Mouse (Mus musculus) hindbrain, embryonic 15.5 days (tissue): ENCODE measurements around the gene C530008M17Rik. TPM values are rescaled to one million over a fixed set of nuclear protein-coding genes. Genes with fewer than 3 reads are reported as not detected.
A peak's percentile ranks its signal among the peaks of the same experiment; 100 is the strongest.
"Not testable (repeated sequence)": the region's sequence is repeated elsewhere in the genome, so short reads cannot be mapped to it uniquely, and the experiment has no call there.

Experiments used
- ATAC-seq: fragments of 200-750 bp; cut with Nextera tagmentation; 2 replicates; pipeline ENCODE4 v1.8.0; 2017; ENCODE audit warnings: low read depth, moderate number of reproducible peaks, moderate TSS enrichment; ENCODE audit not compliant: low FRiP score
- H3K27ac ChIP-seq: fragments of 300-500 bp; sonication (generic); replicated peaks from 2 replicates; pipeline ENCODE4 v1.5.1; 2015; ENCODE audit warnings: mild to moderate bottlenecking, inconsistent platforms
- H3K27me3 ChIP-seq: fragments of 300-500 bp; sonication (generic); 2 replicates; pipeline ENCODE4 v1.6.1; 2015; ENCODE audit warnings: control low read depth, inconsistent platforms
- H3K36me3 ChIP-seq: fragments of 300-500 bp; sonication (generic); 2 replicates; pipeline ENCODE4 v1.6.1; 2015; ENCODE audit warnings: control low read depth, inconsistent platforms
- H3K4me1 ChIP-seq: fragments of 300-500 bp; sonication (generic); replicated peaks from 2 replicates; pipeline ENCODE4 v1.6.1; 2015; ENCODE audit warnings: control low read depth, inconsistent platforms
- H3K4me2 ChIP-seq: fragments of 300-500 bp; sonication (generic); 2 replicates; pipeline ENCODE4 v1.6.1; 2015; ENCODE audit warnings: moderate library complexity, mild to moderate bottlenecking, inconsistent platforms
- H3K4me3 ChIP-seq: fragments of 300-500 bp; sonication (generic); 2 replicates; pipeline ENCODE4 v1.5.1; 2015; ENCODE audit warnings: mild to moderate bottlenecking, inconsistent platforms
- H3K9ac ChIP-seq: fragments of 300-500 bp; sonication (generic); 2 replicates; pipeline ENCODE4 v1.6.1; 2015; ENCODE audit warnings: inconsistent platforms
- H3K9me3 ChIP-seq: fragments of 300-500 bp; sonication (generic); 2 replicates; pipeline ENCODE4 v1.6.1; 2016; ENCODE audit warnings: control low read depth, inconsistent platforms
- WGBS: fragments of 180-500 bp; shearing (Covaris S2); methylation state at CpG from one replicate; pipeline ENCODE4 v1.1.7; 2015; 5-methylcytosine and 5-hydroxymethylcytosine counted together
- polyA plus RNA-seq: library from polyadenylated mRNA; unstranded; fragments of >200 nt; fragmentation: Nextera tagmentation; extraction: Ambion mirVana; gene quantifications from 2 replicates; pipeline ENCODE4 v1.2.1, GENCODE M21; 2015

The C530008M17Rik gene
- polyA plus RNA-seq, 1 experiment from 2014 or later = 68.1 TPM

DNA sequence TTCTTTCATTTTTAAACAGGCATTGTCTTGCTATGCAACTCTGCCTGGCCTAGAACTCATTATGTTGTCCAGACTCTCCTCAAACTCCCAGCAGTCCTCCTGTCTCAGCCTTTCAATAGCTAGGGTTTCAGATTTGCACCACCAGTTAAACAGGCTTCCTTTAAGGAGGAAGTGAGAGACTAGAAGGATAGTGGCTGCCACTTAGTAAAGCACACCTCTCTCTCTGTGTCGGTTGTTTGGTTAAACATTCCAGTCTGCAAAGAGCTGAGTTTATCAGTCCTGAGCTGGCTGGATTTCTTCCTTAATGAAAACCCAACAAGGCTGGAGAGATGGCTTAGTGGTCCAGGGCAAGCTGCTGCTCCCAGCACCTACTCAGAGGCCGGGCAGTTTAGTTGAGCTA is 236.3 kb downstream of the C530008M17Rik start:
- Histone ChIP-seq H3K4me1 (no peaks in the 10 kb centered on the region), H3K27me3 (no peaks in the 10 kb centered on the region), H3K9ac (no peak overlapping the region), H3K4me3 (no peak overlapping the region), H3K9me3 (no peaks in the 10 kb centered on the region), H3K27ac (no peak overlapping the region), H3K36me3 (peaks cover 41% of the 10 kb centered on the region), H3K4me2 (no peak overlapping the region)
- WGBS = 82% methylated on average over 2 of the region's 2 CpGs
- ATAC-seq = no peak

DNA sequence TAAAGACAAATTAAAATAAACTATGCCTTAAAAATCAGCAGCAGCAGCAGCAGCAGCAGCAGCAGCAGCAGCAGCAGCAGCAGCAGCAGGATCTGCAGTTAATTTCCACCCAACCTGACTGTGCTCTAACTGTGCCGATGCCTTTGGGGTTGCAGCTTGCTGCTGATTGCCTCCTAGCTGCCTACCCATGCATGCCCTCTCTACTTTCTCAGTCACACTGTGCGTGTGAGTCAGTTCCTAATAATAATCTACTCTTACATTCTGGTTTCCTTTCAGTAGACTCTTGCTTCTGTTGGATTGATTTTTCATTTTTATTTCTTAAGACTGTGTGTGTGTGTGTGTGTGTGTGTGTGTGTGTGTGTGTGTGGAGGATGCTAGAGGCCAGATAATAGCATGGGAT is 236.8 kb downstream of the C530008M17Rik start:
- no peak overlapping the region for H3K9ac ChIP-seq
- no peak for ATAC-seq
- no peaks in the 10 kb centered on the region for H3K27me3 ChIP-seq
- H3K9me3 ChIP-seq = no peaks in the 10 kb centered on the region
- H3K4me3 ChIP-seq = no peak overlapping the region
- WGBS = 85% methylated on average over 2 of the region's 2 CpGs
- no peak overlapping the region for H3K27ac ChIP-seq
- no peaks in the 10 kb centered on the region for H3K4me1 ChIP-seq
- H3K4me2 ChIP-seq = no peak overlapping the region
- peaks cover 39% of the 10 kb centered on the region for H3K36me3 ChIP-seq

GRCm38 (mm10) chr5:76902131-76902530 is 245.8 kb downstream of the C530008M17Rik start:
- no peak for ATAC-seq
- Histone ChIP-seq H3K27ac (no peak overlapping the region), H3K4me1 (peaks cover 13% of the 10 kb centered on the region), H3K9me3 (no peaks in the 10 kb centered on the region), H3K9ac (no peak overlapping the region), H3K27me3 (no peaks in the 10 kb centered on the region), H3K4me3 (no peak overlapping the region), H3K4me2 (no peak overlapping the region), H3K36me3 (no peaks in the 10 kb centered on the region)
- 85% methylated on average over 4 of the region's 4 CpGs for WGBS

DNA sequence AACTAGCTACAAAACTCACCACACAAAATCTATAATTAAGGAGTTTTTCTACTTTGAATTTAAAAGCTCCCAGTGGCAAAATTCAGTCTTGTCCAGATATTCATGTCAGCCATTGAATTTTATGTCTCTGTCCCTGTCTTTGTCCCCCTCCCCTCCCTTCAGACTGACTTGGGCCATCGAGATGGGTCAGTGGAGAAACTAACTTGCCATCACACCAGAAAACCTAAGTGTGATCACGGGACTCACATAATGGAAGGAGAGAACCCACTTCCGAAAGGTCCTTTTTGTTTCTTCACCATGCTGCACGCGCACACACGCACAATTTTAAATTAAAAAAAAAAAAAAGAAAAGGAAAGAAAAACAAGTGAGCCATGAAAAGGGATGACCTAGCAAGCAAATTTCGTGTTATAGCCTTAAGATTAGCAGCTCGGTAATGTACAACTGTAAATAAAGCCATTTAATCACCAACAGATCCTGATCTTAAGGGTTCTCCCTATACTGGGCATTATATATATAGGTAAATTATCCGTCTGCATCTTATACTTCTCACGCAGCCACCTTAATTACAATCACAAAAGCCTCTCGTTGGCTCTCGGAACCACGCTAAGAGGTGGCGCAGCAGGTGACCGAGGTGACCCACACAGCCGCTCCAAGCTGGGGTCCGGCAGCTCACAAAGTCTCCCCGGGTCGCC is 248.5 kb downstream of the C530008M17Rik start:
- WGBS = 1% methylated on average over 19 of the region's 19 CpGs
- H3K9me3 ChIP-seq = no peaks in the 10 kb centered on the region
- peak overlapping the region; percentile 76 for H3K4me3 ChIP-seq
- no peaks in the 10 kb centered on the region for H3K27me3 ChIP-seq
- peaks cover 13% of the 10 kb centered on the region for H3K4me1 ChIP-seq
- ATAC-seq = peak; percentile 80
- peak overlapping the region; percentile 91 for H3K27ac ChIP-seq
- H3K9ac ChIP-seq = peak overlapping the region; percentile 79
- H3K4me2 ChIP-seq = peak overlapping the region; percentile 68
- H3K36me3 ChIP-seq = no peaks in the 10 kb centered on the region

GRCm38 (mm10) chr5:76905405-76906154 is 249.3 kb downstream of the C530008M17Rik start, which contains the start of gene Aasdh:
Gene Aasdh (minus strand): TSS chr5:76905514.
- ATAC-seq = peak; percentile 99

DNA sequence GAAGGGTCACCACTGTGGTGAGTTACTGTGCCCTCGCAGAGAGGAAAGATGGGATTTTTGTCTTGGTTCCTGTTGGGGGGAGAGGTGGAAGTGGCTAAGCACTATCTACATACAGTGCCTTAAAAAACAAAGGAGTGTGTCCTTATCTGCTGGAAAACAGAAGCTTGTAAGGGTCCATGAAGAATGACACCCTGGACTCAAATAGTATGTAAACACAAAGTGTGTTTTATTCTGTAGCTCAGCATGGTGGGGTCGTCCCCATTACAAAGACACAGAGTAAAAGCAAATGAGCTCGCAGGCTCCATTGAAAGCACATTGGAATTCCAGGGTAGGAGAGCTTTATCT is 249.8 kb downstream of the C530008M17Rik start:
- no peaks in the 10 kb centered on the region for H3K9me3 ChIP-seq
- peak overlapping the region; percentile 79 for H3K9ac ChIP-seq
- H3K4me3 ChIP-seq = peak overlapping the region; percentile 76
- H3K4me1 ChIP-seq = peaks cover 13% of the 10 kb centered on the region
- 35% methylated on average over 3 of the region's 3 CpGs for WGBS
- H3K36me3 ChIP-seq = no peaks in the 10 kb centered on the region
- peak overlapping the region; percentile 91 for H3K27ac ChIP-seq
- no peak for ATAC-seq
- H3K4me2 ChIP-seq = peak overlapping the region; percentile 68
- H3K27me3 ChIP-seq = no peaks in the 10 kb centered on the region

More at GRCm38 (mm10) chr5:76905405-76906154, 249.3 kb downstream of the C530008M17Rik start, which contains the start of gene Aasdh:
- H3K27ac ChIP-seq = peak within 1 kb of the TSS; percentile 91
- H3K36me3 ChIP-seq = no peaks in the 10 kb centered on the region
- peak within 1 kb of the TSS; percentile 76 for H3K4me3 ChIP-seq
- H3K27me3 ChIP-seq = no peaks in the 10 kb centered on the region
- H3K4me1 ChIP-seq = peaks cover 13% of the 10 kb centered on the region
- no peaks in the 10 kb centered on the region for H3K9me3 ChIP-seq
- peak within 1 kb of the TSS; percentile 68 for H3K4me2 ChIP-seq
- under 1% methylated on average over 44 of the region's 47 CpGs for WGBS
- peak within 1 kb of the TSS; percentile 79 for H3K9ac ChIP-seq

- Histone ChIP-seq H3K4me1 (peaks cover 6% of the 10 kb centered on the region), H3K27ac (no peak overlapping the region), H3K9ac (no peak overlapping the region), H3K4me2 (no peak overlapping the region), H3K27me3 (no peaks in the 10 kb centered on the region), H3K36me3 (0 out of 2 replicates have a peak, but pooled peaks cover 11% of the 10 kb centered on the region), H3K4me3 (no peak overlapping the region), H3K9me3 (no peaks in the 10 kb centered on the region)
- ATAC-seq = no peak
- 85% methylated on average over 3 of the region's 3 CpGs for WGBS
These were observed 254.5 kb downstream of the C530008M17Rik start for GRCm38 (mm10) chr5:76910807-76911206.

- not testable (repeated sequence) for H3K4me3 ChIP-seq, ATAC-seq
- WGBS = 95% methylated on average over 5 of the region's 5 CpGs
These were observed 256.2 kb downstream of the C530008M17Rik start for GRCm38 (mm10) chr5:76912522-76912921.

GRCm38 (mm10) chr5:76922833-76923232 is 266.5 kb downstream of the C530008M17Rik start:
- no peak for ATAC-seq
- no peak overlapping the region for H3K9ac ChIP-seq
- no peaks in the 10 kb centered on the region for H3K4me1 ChIP-seq
- no peak overlapping the region for H3K4me2 ChIP-seq
- no peaks in the 10 kb centered on the region for H3K27me3 ChIP-seq
- peaks cover 38% of the 10 kb centered on the region for H3K36me3 ChIP-seq
- no peak overlapping the region for H3K27ac ChIP-seq
- H3K9me3 ChIP-seq = no peaks in the 10 kb centered on the region
- 71% methylated on average over 4 of the region's 4 CpGs for WGBS
- no peak overlapping the region for H3K4me3 ChIP-seq

More at GRCm38 (mm10) chr5:76912522-76912921, 256.2 kb downstream of the C530008M17Rik start:
- not testable (repeated sequence) for H3K27me3 ChIP-seq, H3K27ac ChIP-seq, H3K9ac ChIP-seq, H3K4me2 ChIP-seq, H3K4me1 ChIP-seq, H3K9me3 ChIP-seq
- H3K36me3 ChIP-seq = peaks cover 11% of the 10 kb centered on the region; the same call in 1 of the 2 replicates

Other genes starting within 250 kb of the C530008M17Rik start
- gene Gm7271, start 172.5 kb upstream of the C530008M17Rik start, polyA plus RNA-seq = 0.65 and 2.6 TPM in 2 replicates
- gene Exoc1, start 127.2 kb upstream of the C530008M17Rik start, polyA plus RNA-seq = 53.3 and 55.7 TPM in 2 replicates
- 3.3 and 3.5 TPM in 2 replicates for gene Cep135, start 67.8 kb upstream of the C530008M17Rik start, polyA plus RNA-seq
- gene Aasdh, start 249.0 kb downstream of the C530008M17Rik start, polyA plus RNA-seq = 17.8 and 18.0 TPM in 2 replicates